Mouse (Mus musculus) cerebellum, adult 9-11 months (tissue): ENCODE results near the gene C2cd4c.

Experiments
- DNase-seq: peaks from one replicate; pipeline ENCODE4 v3.0.0; 2022

Gene C2cd4c

DNA sequence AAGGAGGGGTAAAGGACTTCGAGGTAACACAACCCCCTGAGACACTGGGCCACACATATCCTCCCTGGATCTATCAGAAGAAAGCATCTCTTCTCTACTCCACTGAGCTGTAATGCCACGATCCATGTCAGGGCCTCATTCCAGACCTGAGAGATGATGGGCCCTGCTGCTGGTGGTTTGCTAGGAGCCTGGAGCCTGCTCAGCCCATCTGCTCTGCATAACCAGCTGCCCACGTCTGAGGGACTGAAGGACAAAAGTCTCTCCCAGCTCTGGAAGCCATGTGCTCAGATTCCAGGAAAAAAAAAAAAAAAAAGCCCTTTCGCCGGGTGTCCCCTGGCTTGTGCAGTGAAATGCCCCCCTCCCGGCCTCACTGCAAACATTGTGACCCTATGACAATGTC, 38.1 kb downstream of the C2cd4c start:
- no peak for DNase-seq

DNA sequence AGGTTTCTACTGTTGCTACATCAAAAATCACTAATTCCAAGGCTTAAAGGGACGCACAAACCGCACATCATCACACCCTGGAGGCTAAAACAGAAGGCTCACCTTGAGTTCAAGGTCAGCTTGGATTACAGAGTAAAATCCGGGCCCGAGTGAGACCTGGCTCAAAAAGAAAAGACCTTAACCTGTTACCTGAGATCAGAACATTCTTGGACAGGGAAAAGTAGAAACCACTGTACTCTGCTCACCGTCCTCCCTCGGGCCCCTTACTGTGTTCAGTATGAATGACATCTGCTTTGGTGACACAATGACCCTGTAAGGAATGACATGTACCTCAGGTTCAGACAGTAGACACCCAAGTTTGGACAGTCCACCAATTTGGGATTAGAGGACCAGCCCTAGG, 39.0 kb downstream of the C2cd4c start:
- no peak for DNase-seq

DNA sequence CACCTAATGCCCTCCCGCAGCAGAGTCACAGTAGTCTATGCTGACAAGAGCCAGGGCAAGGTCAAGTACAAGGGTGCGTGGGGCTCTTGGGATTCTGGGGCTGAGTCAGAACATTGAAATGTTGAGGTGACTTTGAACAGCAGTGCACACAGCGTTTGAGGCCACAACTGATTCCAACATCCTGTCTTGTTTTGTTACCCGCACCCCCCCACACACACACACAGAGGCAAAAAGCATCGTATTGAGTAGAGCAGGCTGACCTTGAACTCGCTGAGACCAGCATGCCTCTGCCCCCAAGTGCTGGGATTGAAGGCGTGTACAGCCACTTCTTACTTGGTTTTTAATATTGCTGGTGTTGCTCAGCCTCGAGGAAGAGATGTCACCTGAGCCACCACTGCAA, 39.5 kb downstream of the C2cd4c start:
- no peak for DNase-seq

DNA sequence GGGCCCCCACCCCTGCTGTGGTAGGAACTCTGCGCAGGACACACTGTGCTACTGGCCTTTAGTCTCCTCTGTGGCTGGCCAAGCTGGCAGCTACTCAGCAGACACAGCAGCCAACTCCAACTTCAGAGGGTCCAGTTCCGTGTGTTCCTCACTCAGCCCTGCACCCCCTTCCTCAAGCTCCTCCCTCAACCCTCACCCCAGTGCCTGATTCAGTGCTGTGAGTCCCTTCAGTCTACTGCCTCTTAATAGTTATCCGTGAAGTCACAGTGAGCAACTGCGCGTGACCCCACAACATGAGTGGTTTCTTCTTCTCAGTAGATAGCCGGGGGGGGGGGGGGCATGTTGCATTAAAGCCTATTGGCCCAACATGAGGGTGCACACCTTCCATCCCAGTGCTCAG, 40.2 kb downstream of the C2cd4c start:
- DNase-seq: no peak

DNA sequence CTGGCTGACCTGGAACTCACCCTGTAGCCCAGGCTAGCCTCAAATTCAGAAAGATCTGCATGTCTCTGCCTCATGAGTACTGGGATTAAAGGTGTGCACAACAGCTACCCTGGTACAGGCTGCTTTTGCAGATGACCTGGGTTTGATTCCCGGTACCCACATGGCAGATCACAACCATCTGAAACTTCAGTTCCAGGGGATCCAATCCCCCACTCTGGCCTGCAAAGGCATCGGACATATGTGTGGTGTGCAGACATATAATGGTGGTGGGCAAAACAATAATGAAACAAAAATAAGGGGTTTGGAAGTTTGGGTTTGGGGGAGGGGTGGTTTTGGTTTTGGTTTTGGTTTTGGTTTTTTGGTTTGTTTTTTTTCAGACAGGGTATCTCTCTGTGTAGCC, 42.5 kb downstream of the C2cd4c start:
- no peak for DNase-seq

DNA sequence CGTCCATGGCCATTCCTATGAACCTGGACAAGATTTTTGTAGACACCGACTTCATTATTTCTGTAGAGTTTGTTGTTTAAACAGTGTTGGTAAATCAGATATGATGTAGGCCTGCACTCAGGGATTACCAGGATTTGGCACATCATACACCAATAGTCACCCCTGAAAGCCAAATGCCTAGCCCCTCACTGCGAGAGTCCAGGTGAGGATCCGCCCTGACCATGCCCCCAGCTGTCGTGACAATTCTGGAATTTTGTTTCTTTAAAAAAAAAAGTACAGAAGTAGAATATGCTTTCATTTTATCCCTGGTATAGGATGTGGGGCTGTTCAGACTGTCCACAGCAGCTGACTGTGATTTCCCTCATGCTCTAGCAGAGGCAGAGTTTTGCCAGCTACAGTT, 43.9 kb downstream of the C2cd4c start:
- no peak for DNase-seq

DNA sequence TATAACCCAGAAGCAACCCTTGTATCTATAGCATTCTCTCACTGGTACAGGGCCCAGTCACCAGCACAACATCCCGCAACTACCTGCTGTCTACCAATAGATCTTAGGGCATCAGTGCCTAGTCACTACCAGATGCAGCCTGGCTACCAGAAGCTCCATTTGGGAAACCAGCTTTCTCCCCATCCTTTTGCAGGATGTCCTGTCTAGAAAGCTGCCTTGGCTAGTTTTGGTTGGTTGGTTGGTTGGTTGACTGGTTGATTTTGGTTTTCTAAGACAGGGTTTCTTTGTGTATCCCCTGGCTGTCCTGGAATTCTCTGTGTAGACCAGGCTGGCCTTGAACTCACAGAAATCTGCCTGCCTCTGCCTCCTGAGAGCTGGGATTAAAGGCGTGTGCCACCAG, 54.1 kb downstream of the C2cd4c start:
- DNase-seq: no peak

DNA sequence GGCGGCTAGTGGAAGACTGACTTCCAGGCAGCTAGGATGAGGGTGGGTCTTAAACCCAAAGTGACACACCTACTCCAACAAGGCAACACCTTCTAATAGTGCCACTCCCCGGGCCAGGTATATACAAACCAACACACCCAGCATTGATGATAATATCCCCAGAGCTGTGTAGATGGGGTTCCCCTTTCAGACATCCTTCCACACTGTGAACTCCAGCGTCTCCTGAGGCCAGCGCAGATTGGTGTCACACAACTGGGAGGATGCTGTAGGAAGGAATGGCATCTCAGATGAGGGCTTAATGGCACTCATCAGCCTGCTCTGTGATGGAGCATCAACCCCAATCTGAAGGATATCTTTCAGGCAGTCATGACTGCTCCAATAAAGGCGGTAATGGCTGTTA, 56.3 kb downstream of the C2cd4c start:
- no peak for DNase-seq

DNA sequence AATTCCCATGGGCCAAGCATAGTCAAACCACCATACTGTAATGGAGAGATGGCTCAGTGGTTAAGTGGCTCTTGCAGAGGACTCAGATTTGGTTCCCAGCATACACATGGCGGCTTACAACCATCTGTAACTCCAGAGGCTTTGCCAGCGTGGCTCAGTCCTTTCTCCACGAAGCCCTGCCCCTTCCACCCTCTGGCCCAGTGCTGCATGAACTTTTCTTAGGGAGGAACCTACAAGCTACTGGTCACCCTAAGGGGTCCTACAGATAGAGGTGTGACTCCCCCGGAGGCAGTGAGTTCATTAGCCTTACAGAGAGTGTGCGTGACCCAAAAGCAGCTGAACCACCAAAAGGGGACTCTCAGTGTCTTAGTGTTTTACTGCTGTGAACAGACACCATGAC, 56.9 kb downstream of the C2cd4c start:
- no peak for DNase-seq
